Mouse (Mus musculus): Measurements from ENCODE around the gene Pex26. TPM values are rescaled to one million over a fixed set of nuclear protein-coding genes. Genes with fewer than 3 reads are reported as not detected.

Pex26 gene
- total and polyA plus RNA-seq, 3 experiments = 2.8 to 3.3 (median 3.2) TPM

DNA sequence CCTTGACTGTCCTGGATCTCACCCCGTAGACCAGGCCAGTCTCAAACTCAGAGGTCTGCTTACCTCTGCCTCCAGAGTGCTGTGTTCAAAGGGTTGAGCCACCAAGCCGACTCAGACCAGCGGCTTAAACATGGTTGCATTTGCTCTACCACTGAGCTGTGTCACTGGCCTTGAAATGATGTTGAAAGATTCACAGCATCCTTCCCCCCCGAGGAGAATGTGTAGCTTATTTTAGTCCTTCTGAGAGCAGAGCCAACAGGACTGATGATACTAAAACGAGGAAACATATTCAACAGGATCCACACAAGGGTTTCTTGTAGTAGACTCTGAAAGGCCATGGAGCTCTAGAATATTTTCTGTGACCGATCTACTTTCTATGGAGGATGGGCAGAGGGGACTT lies 32.4 kb downstream of the Pex26 start:
- no peaks in the 10 kb centered on the region for H3K36me3 ChIP-seq (replicated peaks in 1 of 2; ENCODE audit: control insufficient read depth in 1 of 2, insufficient read depth in 1 of 2, low read length in 1 of 2)

DNA sequence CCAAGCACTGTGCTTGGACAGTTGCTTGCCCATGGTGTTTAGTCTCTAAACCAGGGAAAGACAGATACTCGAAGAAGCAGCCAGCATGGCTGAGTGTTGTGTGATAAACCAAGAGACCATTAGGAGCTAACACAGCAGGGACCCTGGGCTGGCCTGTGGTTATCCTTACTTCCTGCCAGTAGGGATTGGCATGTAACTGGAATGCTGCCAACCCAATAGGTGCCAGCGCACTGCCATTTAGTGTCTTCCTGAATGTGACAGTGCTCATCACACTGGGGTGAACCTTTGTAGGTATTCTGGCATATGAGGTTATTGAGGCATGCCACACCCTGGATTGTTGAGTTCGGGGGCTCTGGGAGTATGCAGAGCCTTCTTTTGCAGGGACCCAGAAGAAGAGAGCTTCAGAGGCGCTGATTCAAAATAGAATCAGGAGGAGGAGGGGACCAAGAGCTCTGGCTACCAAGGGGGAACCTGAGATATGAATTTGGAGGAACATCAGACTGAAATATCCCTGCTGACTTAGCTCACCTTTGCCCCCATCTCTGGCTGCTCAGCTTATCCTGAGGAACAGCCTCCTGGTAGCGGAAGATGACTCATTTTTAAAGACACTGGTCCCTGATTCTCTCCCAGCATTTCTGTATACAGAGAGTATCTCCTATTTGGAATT lies 33.3 kb downstream of the Pex26 start:
- dilution Hi-C loops (cut with MboI; ENCODE audit: extremely low pct_ligation_motif_present, extremely low pct_unique_long_range_greater_than_20kb, low sequenced_read_pairs) = no loop called here
- Histone ChIP-seq H3K27ac (ENCODE audit: insufficient read depth, low read depth) (no peak overlapping the region), H3K4me3 (replicated peaks in 1 of 3; ENCODE audit: low read depth in 2 of 3, low read length in 2 of 3, poor library complexity in 1 of 3) (no peak overlapping the region), H3K27me3 (replicated peaks) (no peaks in the 10 kb centered on the region), H3K36me3 (replicated peaks in 1 of 2; ENCODE audit: control insufficient read depth in 1 of 2, insufficient read depth in 1 of 2, low read length in 1 of 2) (no peaks in the 10 kb centered on the region), H3K4me2 (ENCODE audit: insufficient read depth, low read depth, poor library complexity, severe bottlenecking) (no peak overlapping the region), H3K9me3 (replicated peaks; ENCODE audit: low read length) (peaks cover 6% of the 10 kb centered on the region), H3K9ac (ENCODE audit: insufficient read depth, low read depth) (no peak overlapping the region), H3K4me1 (ENCODE audit: control insufficient read depth in 1 of 2, insufficient read depth in 2 of 2) (peaks cover 2 to 4% of the 10 kb centered on the region in 2 experiments; a peak in 3 of 4 replicates), H3K79me2 (replicated peaks; ENCODE audit: control insufficient read depth, extremely low read depth, insufficient read depth, poor library complexity, severe bottlenecking) (no peaks in the 10 kb centered on the region)
- in situ Hi-C loops (cut with MboI; ENCODE audit: low pct_ligation_motif_present, low pct_unique_long_range_greater_than_20kb, low sequenced_read_pairs) = no loop called here
- TF ChIP-seq UBTF (IDR thresholded peaks at IDR 0.05; ENCODE audit: low read depth, low read length) = no peak
- no peak for TF ChIP-seq TCF12 (IDR thresholded peaks at IDR 0.05; ENCODE audit: low read depth, low read length)
- TF ChIP-seq JUN (IDR thresholded peaks at IDR 0.05; ENCODE audit: insufficient read depth, low read depth, low read length) = no peak
- TF ChIP-seq BHLHE40 (IDR thresholded peaks at IDR 0.05; ENCODE audit: low read depth, low read length) = no peak
- no peak for DNase-seq (ENCODE audit: extremely low read depth)

More for the DNA sequence above, 32.4 kb downstream of the Pex26 start:
- Histone ChIP-seq H3K4me2 (ENCODE audit: insufficient read depth, low read depth, poor library complexity, severe bottlenecking) (no peak overlapping the region), H3K27me3 (replicated peaks) (no peaks in the 10 kb centered on the region), H3K4me3 (replicated peaks in 1 of 3; ENCODE audit: low read depth in 2 of 3, low read length in 2 of 3, poor library complexity in 1 of 3) (no peak overlapping the region), H3K9me3 (replicated peaks; ENCODE audit: low read length) (peaks cover 6% of the 10 kb centered on the region), H3K79me2 (replicated peaks; ENCODE audit: control insufficient read depth, extremely low read depth, insufficient read depth, poor library complexity, severe bottlenecking) (no peaks in the 10 kb centered on the region), H3K9ac (ENCODE audit: insufficient read depth, low read depth) (no peak overlapping the region), H3K4me1 (ENCODE audit: control insufficient read depth in 1 of 2, insufficient read depth in 2 of 2) (peaks cover 2 to 4% of the 10 kb centered on the region in 2 experiments; a peak in 3 of 4 replicates), H3K27ac (ENCODE audit: insufficient read depth, low read depth) (no peak overlapping the region)
- dilution Hi-C loops (cut with MboI; ENCODE audit: extremely low pct_ligation_motif_present, extremely low pct_unique_long_range_greater_than_20kb, low sequenced_read_pairs) = no loop called here
- TF ChIP-seq ETS1 (conservative IDR thresholded peaks at IDR 0.05; ENCODE audit: low read depth, low read length) (no peak), KAT2A (IDR thresholded peaks at IDR 0.05; ENCODE audit: insufficient replicate concordance, low read length) (no peak), MAX (IDR thresholded peaks at IDR 0.05; ENCODE audit: low read length) (no peak), CTCF (conservative IDR thresholded peaks at IDR 0.05 in 1 of 2, IDR thresholded peaks at IDR 0.05 in 1 of 2; ENCODE audit: low read depth in 2 of 2, low read length in 2 of 2) (no peak), HCFC1 (IDR thresholded peaks at IDR 0.05; ENCODE audit: low read depth, low read length) (no peak)
- in situ Hi-C loops (cut with MboI; ENCODE audit: low pct_ligation_motif_present, low pct_unique_long_range_greater_than_20kb, low sequenced_read_pairs) = no loop called here
- no peak for DNase-seq (ENCODE audit: extremely low read depth)

DNA sequence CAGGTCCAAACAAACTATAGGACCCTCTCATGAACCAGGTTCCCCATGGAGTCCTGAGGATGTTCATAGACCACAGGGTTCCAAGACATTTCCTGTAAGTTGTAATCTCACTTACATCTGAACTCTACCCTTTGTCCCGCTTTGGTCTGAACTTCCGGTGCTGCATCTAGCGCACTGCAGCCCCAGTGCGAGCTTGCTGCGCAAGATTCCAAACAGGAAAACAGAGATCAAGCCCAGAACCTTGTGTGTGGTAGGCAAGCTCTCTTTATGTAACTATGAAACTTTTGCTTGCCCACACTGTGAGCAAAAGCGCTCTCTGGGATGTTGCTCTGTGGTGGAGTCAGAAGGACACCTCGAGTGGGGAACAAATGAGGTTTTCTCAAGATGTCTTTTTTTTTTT lies 34.5 kb downstream of the Pex26 start:
- Histone ChIP-seq H3K4me2 (ENCODE audit: insufficient read depth, low read depth, poor library complexity, severe bottlenecking) (no peak overlapping the region), H3K9ac (ENCODE audit: insufficient read depth, low read depth) (no peak overlapping the region), H3K4me3 (replicated peaks in 1 of 3; ENCODE audit: low read depth in 2 of 3, low read length in 2 of 3, poor library complexity in 1 of 3) (no peak overlapping the region), H3K36me3 (replicated peaks in 1 of 2; ENCODE audit: control insufficient read depth in 1 of 2, insufficient read depth in 1 of 2, low read length in 1 of 2) (peaks cover 0 to 4% of the 10 kb centered on the region in 2 experiments), H3K27me3 (replicated peaks) (no peaks in the 10 kb centered on the region), H3K4me1 (ENCODE audit: control insufficient read depth in 1 of 2, insufficient read depth in 2 of 2) (peaks cover 0 to 4% of the 10 kb centered on the region in 2 experiments; a peak in 2 of 4 replicates), H3K79me2 (replicated peaks; ENCODE audit: control insufficient read depth, extremely low read depth, insufficient read depth, poor library complexity, severe bottlenecking) (no peaks in the 10 kb centered on the region), H3K9me3 (replicated peaks; ENCODE audit: low read length) (peaks cover 11% of the 10 kb centered on the region), H3K27ac (ENCODE audit: insufficient read depth, low read depth) (no peak overlapping the region)
- DNase-seq (ENCODE audit: extremely low read depth) = no peak
- TF ChIP-seq MXI1 (IDR thresholded peaks at IDR 0.05; ENCODE audit: low read depth, low read length) = no peak
- TF ChIP-seq RAD21 (IDR thresholded peaks at IDR 0.05; ENCODE audit: low read depth, low read length) = no peak
- no peak for TF ChIP-seq MEF2A (IDR thresholded peaks at IDR 0.05; ENCODE audit: borderline replicate concordance, low read depth, low read length)
- no peak for TF ChIP-seq JUN (IDR thresholded peaks at IDR 0.05; ENCODE audit: insufficient read depth, low read depth, low read length)
- TF ChIP-seq USF2 (conservative IDR thresholded peaks at IDR 0.05; ENCODE audit: low read depth, low read length) = no peak
- TF ChIP-seq MYC (IDR thresholded peaks at IDR 0.05; ENCODE audit: low read depth, low read length) = no peak
- TF ChIP-seq ZMIZ1 (IDR thresholded peaks at IDR 0.05; ENCODE audit: low read depth, low read length) = no peak
- TF ChIP-seq NELFE (IDR thresholded peaks at IDR 0.05; ENCODE audit: low read depth, low read length) = no peak
- TF ChIP-seq ZKSCAN1 (IDR thresholded peaks at IDR 0.05; ENCODE audit: borderline replicate concordance, low read depth, low read length) = no peak
- TF ChIP-seq TBP (conservative IDR thresholded peaks at IDR 0.05; ENCODE audit: low read depth, low read length) = no peak
- TF ChIP-seq ZNF384 (IDR thresholded peaks at IDR 0.05; ENCODE audit: low read depth, low read length) = no peak
- TF ChIP-seq UBTF (IDR thresholded peaks at IDR 0.05; ENCODE audit: low read depth, low read length) = no peak
- TF ChIP-seq POLR2A (IDR thresholded peaks at IDR 0.05; ENCODE audit: low read depth, low read length) = no peak
- TF ChIP-seq ELF1 (IDR thresholded peaks at IDR 0.05; ENCODE audit: low read depth, low read length) = no peak
- TF ChIP-seq IRF4 (IDR thresholded peaks at IDR 0.05; ENCODE audit: low read depth, low read length) = no peak
- in situ Hi-C loops (cut with MboI; ENCODE audit: low pct_ligation_motif_present, low pct_unique_long_range_greater_than_20kb, low sequenced_read_pairs) = no loop called here
- dilution Hi-C loops (cut with MboI; ENCODE audit: extremely low pct_ligation_motif_present, extremely low pct_unique_long_range_greater_than_20kb, low sequenced_read_pairs) = no loop called here
